Mouse (Mus musculus) olfactory bulb, adult 2 months (tissue): ENCODE results near the gene Clec12b. TPM values are rescaled to one million over a fixed set of nuclear protein-coding genes. Genes with fewer than 3 reads are reported as not detected.
"Not testable (repeated sequence)": the region's sequence is repeated elsewhere in the genome, so short reads cannot be mapped to it uniquely, and the experiment has no call there.

Source experiments
- H3K27ac ChIP-seq: fragments of 200-500 bp; 2 replicates; pipeline ENCODE4 v1.5.1; 2012; ENCODE audit warnings: low read depth, low read length; ENCODE audit not compliant: insufficient read depth
- H3K4me1 ChIP-seq: fragments of 200-500 bp; 2 replicates; pipeline ENCODE4 v1.6.1; 2012; ENCODE audit warnings: low read length; ENCODE audit not compliant: control insufficient read depth, insufficient read depth
- H3K4me3 ChIP-seq: fragments of 200-500 bp; 2 replicates; pipeline ENCODE4 v1.5.1; 2012; ENCODE audit warnings: mild to moderate bottlenecking, low read depth, low read length, moderate library complexity; ENCODE audit not compliant: insufficient read depth
- CTCF ChIP-seq: fragments of 200-500 bp; IDR thresholded peaks from 2 replicates; pipeline ENCODE4 v1.5.1; 2012; ENCODE audit warnings: low read depth, mild to moderate bottlenecking, low read length, moderate library complexity; ENCODE audit not compliant: insufficient read depth
- POLR2A ChIP-seq: fragments of 200-500 bp; IDR thresholded peaks from 2 replicates; pipeline ENCODE4 v1.6.1; 2012; ENCODE audit warnings: mild to moderate bottlenecking, low read depth, low read length, moderate library complexity; ENCODE audit not compliant: insufficient read depth
- WGBS: fragments of 180-500 bp; shearing (Covaris S2); methylation state at CpG from one replicate; pipeline ENCODE4 v1.1.7; 2018; 5-methylcytosine and 5-hydroxymethylcytosine counted together
- polyA plus RNA-seq: library from polyadenylated mRNA; stranded (reverse); fragments of >200 nt; gene quantifications from 2 replicates; pipeline ENCODE4 v1.2.4, GENCODE M21; 2012; ENCODE audit warnings: low replicate concordance; ENCODE audit not compliant: missing spikeins, insufficient read depth, insufficient read length

Gene Clec12b
- polyA plus RNA-seq, 1 experiment: not detected

DNA sequence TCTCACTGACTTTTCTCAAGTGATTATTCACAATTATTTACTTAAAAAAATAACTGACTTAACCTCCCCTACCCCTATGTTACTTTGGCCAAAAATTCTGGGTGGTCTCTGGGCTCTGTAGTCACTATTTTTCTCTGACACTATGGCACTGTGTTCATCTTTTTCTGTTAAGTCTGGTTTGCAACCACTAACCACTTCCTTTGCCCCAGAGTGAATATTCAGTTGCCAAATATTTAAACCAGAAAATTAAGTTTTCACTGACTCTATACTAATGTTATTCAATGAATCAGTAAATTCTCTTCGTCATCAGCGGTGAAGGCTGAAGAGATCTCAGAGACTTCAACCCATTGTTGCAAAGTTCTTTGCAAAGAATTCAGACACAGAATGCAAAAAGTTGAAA lies 29.9 kb downstream of the Clec12b start:
- Histone ChIP-seq H3K27ac (no peak overlapping the region), H3K4me3 (no peak overlapping the region), H3K4me1 (no peaks in the 10 kb centered on the region)
- TF ChIP-seq POLR2A (no peak), CTCF (no peak)
- 96% methylated on average over 2 of the region's 2 CpGs for WGBS

DNA sequence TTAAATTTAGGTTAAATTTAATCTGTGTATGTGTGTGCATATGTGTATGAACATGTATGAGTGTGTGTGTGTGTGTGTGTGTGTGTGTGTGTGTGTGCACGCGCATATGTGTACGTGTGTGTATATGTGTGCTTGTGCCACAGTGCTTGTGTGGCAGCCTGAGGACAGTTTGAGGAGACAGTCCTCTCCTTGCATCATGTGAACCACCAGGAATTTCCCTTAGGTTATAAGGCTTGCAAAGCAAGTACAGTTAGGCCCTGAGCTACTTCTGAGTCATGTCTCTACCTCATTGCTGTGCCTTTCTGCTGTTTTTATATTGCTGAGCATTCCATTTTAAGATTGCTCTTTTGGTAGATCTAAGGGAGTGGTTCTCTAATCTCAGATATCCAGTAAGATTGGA lies 34.6 kb downstream of the Clec12b start:
- Histone ChIP-seq H3K27ac (no peak overlapping the region), H3K4me3 (no peak overlapping the region), H3K4me1 (no peaks in the 10 kb centered on the region)
- no peak for TF ChIP-seq POLR2A
- TF ChIP-seq CTCF: no peak
- 95% methylated on average over 3 of the region's 3 CpGs for WGBS

DNA sequence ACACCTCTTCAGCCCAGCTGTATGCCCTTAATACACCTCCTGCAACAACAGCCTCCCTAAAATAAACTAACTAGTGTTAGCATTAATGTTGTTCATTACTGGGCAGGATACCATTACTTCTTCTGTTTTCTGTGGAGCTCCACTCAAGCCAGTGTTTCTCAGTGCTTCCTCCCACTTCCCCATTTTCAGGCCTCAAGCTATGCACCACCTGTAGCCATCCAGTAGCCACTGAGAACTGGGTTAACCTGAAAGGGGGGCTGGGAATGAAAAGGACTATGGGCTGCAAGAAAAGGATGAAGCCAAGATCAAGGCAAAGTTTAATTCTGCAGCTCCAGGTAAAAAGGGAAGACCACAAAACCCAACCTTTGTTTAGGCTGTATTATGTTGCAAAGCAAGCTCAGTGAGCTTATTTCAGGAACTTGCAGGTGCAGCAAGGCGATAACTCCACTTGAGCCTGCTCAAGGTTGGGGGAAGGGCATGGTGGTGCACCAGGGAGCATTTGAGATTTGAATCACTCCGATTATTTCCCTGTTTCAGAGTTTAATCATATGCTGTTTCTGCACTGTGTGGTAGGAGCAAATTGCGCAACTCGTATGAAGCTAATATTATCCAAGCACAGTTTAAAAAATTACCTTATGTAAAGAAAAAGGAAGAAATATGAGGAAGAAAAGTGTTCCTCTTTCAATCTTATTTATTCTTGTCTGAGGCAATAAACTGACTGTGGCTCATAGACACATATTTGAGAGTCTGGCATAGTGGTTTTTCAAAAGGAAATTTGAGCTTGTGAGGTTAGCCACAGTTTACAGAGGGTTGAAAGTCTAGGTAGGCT lies 35.9 kb downstream of the Clec12b start:
- 43% methylated on average over 4 of the region's 4 CpGs for WGBS
- H3K27ac ChIP-seq: no peak overlapping the region
- no peak for TF ChIP-seq POLR2A
- no peak for TF ChIP-seq CTCF
- no peaks in the 10 kb centered on the region for H3K4me1 ChIP-seq
- H3K4me3 ChIP-seq: no peak overlapping the region

- 52% methylated on average over 3 of the region's 3 CpGs for WGBS
- H3K4me1 ChIP-seq: no peaks in the 10 kb centered on the region
- no peak overlapping the region for H3K27ac ChIP-seq
- H3K4me3 ChIP-seq: no peak overlapping the region
- no peak for TF ChIP-seq CTCF
- TF ChIP-seq POLR2A: no peak
Measured at GRCm38 (mm10) chr6:129344408-129344807, 41.3 kb downstream of the Clec12b start.

DNA sequence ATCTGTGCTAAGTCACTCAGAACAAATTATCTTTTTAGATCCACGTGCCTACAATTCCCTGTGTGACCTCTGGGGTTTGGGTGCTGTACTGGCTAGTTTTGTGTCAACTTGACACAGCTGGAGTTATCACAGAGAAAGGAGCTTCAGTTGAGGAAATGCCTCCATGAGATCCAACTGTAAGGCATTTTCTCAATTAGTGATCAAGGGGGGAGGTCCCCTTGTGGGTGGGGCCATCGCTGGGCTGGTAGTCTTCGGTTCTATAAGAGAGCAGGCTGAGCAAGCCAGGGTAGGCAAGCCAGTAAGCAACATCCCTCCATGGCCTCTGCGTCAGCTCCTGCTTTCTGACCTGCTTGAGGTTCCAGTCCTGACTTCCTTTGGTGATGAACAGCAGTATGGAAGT lies 43.3 kb downstream of the Clec12b start, which contains the start of gene Clec12a:
Clec12a (plus strand) TSS at position 301 of the 400 bp plus-strand sequence.
- not testable (repeated sequence) for H3K27ac ChIP-seq, H3K4me1 ChIP-seq, H3K4me3 ChIP-seq
- WGBS: 79% methylated on average over 4 of the region's 4 CpGs

- Histone ChIP-seq H3K4me1 (0 out of 2 replicates have a peak, but pooled peaks cover 2% of the 10 kb centered on the region), H3K27ac (no peak overlapping the region), H3K4me3 (no peak overlapping the region)
- TF ChIP-seq CTCF (no peak), POLR2A (no peak)
- WGBS: 77% methylated on average over 1 of the region's 1 CpGs
Measured at GRCm38 (mm10) chr6:129337751-129338150, 47.9 kb downstream of the Clec12b start.

- 4% methylated on average over 11 of the region's 11 CpGs for WGBS
- TF ChIP-seq CTCF (no peak), POLR2A (no peak)
- Histone ChIP-seq H3K4me3 (peak overlapping the region; percentile 25; the same call in 1 of the 2 replicates), H3K27ac (no peak overlapping the region), H3K4me1 (0 out of 2 replicates have a peak, but pooled peaks cover 2% of the 10 kb centered on the region)
Measured at GRCm38 (mm10) chr6:129333674-129334078, 52.0 kb downstream of the Clec12b start.

DNA sequence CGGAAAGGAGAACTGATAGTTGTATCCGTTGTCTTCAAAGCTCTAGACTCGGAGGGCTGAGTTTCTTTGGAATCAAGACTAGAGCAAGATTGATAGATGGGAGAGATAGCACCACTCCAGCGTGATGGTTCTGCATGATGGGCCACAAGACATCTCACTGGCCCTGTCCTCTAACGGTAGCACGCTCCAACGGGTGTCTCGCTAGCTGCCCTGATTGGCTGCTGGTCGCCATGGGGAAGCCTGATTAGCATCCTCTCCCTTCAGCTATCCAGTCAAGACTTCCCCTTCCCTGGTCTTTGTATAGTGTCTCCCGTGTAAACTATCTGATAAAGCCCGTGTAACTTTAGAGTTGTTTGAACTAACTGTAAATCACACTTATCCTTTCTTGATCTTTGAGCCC lies 54.1 kb downstream of the Clec12b start, which contains the start of gene 4922502D21Rik:
4922502D21Rik (minus strand) TSS at position 187 of the 400 bp plus-strand sequence.
- no peak within 1 kb of the TSS for H3K4me3 ChIP-seq
- 61% methylated on average over 11 of the region's 11 CpGs for WGBS
- H3K27ac ChIP-seq: no peak within 1 kb of the TSS
- no peak for TF ChIP-seq POLR2A
- no peak for TF ChIP-seq CTCF
- 0 out of 2 replicates have a peak, but pooled peaks cover 2% of the 10 kb centered on the region for H3K4me1 ChIP-seq

GRCm38 (mm10) chr6:129326568-129327150 lies 59.0 kb downstream of the Clec12b start:
- Histone ChIP-seq H3K4me1 (no peaks in the 10 kb centered on the region), H3K4me3 (no peak overlapping the region), H3K27ac (no peak overlapping the region)
- TF ChIP-seq POLR2A (no peak), CTCF (no peak)
- WGBS: 49% methylated on average over 13 of the region's 13 CpGs
